Mouse (Mus musculus) kidney, embryonic 16.5 days (tissue): Measurements from ENCODE around the gene Gm3250. TPM values are rescaled to one million over a fixed set of nuclear protein-coding genes. Genes with fewer than 3 reads are reported as not detected.
"Not testable (repeated sequence)": the region's sequence is repeated elsewhere in the genome, so short reads cannot be mapped to it uniquely, and the experiment has no call there.

ENCODE experiments used
- ATAC-seq: fragments of 200-750 bp; cut with Nextera tagmentation; 2 replicates; pipeline ENCODE4 v1.8.0; 2017; ENCODE audit warnings: moderate TSS enrichment; ENCODE audit not compliant: low FRiP score, low TSS enrichment
- H3K27ac ChIP-seq: fragments of 300-500 bp; sonication (generic); 2 replicates; pipeline ENCODE4 v1.5.1; 2014; ENCODE audit warnings: low read length
- H3K27me3 ChIP-seq: fragments of 300-500 bp; sonication (generic); 2 replicates; pipeline ENCODE4 v1.6.1; 2014; ENCODE audit warnings: low read length, control low read depth, mixed read lengths; ENCODE audit not compliant: insufficient read depth
- H3K36me3 ChIP-seq: fragments of 300-500 bp; sonication (generic); 2 replicates; pipeline ENCODE4 v1.6.1; 2014; ENCODE audit warnings: low read length, control low read depth, mixed read lengths; ENCODE audit not compliant: insufficient read depth
- H3K4me1 ChIP-seq: fragments of 300-500 bp; sonication (generic); 2 replicates; pipeline ENCODE4 v1.6.1; 2014; ENCODE audit warnings: low read length, control low read depth, mixed read lengths; ENCODE audit not compliant: insufficient read depth
- H3K4me2 ChIP-seq: fragments of 300-500 bp; sonication (generic); replicated peaks from 2 replicates; pipeline ENCODE4 v1.6.1; 2014; ENCODE audit warnings: low read depth, low read length
- H3K4me3 ChIP-seq: fragments of 300-500 bp; sonication (generic); 2 replicates; pipeline ENCODE4 v1.5.1; 2014; ENCODE audit warnings: mild to moderate bottlenecking, low read length
- H3K9ac ChIP-seq: fragments of 300-500 bp; sonication (generic); replicated peaks from 2 replicates; pipeline ENCODE4 v1.6.1; 2014; ENCODE audit warnings: low read length
- H3K9me3 ChIP-seq: fragments of 300-500 bp; sonication (generic); 2 replicates; pipeline ENCODE4 v1.6.1; 2016; ENCODE audit warnings: low read length, control low read depth
- WGBS: fragments of 180-500 bp; shearing (Covaris S2); extraction: QIAGEN DNeasy Blood & Tissue Kit; methylation state at CpG from one replicate; pipeline ENCODE4 v1.1.7; 2014; 5-methylcytosine and 5-hydroxymethylcytosine counted together
- polyA plus RNA-seq: library from polyadenylated mRNA; unstranded; fragments of >200 nt; fragmentation: Nextera tagmentation; extraction: Ambion mirVana; gene quantifications from 2 replicates; pipeline ENCODE4 v1.2.1, GENCODE M21; 2015

Gm3250 gene
- polyA plus RNA-seq, 1 experiment from 2014 or later = not detected

DNA sequence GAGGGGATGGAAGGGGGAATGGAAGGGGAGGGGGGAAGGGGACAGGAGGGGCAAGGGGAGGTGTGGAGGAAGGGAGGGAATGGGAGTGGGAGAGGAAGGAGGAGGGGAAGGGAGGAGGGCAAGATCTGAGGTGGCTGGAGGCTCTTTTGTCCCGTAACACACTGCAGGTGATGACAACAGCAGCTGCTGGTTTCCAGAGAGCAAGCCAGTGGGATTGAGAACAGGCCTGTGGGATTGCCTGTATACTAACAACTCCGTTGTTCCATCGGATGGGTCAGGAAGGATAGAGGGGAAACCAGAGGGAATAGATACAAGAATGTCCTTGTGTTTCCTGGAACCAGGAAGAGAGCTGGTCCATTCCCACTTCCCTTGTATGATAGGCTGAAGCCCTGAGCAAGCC lies 15.3 kb upstream of the Gm3250 start:
- WGBS = 21% methylated on average over 3 of the region's 3 CpGs
- no peaks in the 10 kb centered on the region for H3K9me3 ChIP-seq
- no peak overlapping the region for H3K9ac ChIP-seq
- H3K4me3 ChIP-seq = no peak overlapping the region
- ATAC-seq = no peak
- no peaks in the 10 kb centered on the region for H3K4me1 ChIP-seq
- no peaks in the 10 kb centered on the region for H3K27me3 ChIP-seq
- H3K27ac ChIP-seq = no peak overlapping the region
- no peak overlapping the region for H3K4me2 ChIP-seq
- no peaks in the 10 kb centered on the region for H3K36me3 ChIP-seq

DNA sequence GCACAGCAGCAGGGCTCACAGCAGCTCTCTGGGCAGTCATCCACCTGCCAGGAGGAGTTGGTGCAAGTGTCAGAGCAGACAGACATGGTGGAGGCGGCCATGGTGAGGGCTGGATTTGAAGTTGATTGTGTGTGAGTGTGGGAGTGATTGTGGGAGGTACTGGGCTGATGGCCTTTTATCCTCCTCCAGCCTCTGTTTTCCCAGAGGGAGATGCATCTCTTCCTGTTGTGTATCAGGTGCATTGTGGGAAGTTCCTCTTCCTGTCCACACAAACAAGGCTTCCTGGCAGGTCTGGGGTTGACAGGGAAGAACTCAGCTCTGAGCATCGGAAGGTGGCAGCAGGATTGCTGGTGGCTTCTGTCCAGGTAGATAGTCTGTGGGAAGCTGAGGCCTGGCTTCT lies 12.6 kb upstream of the Gm3250 start, which contains the start of gene Gm9639:
Gm9639 (minus strand) TSS at position 101 of the 400 bp plus-strand sequence.
- 59% methylated on average over 1 of the region's 2 CpGs for WGBS
- Histone ChIP-seq H3K36me3 (no peaks in the 10 kb centered on the region), H3K9ac (no peak within 1 kb of the TSS), H3K9me3 (no peaks in the 10 kb centered on the region), H3K27ac (no peak within 1 kb of the TSS), H3K27me3 (no peaks in the 10 kb centered on the region), H3K4me2 (no peak within 1 kb of the TSS), H3K4me1 (no peaks in the 10 kb centered on the region), H3K4me3 (no peak within 1 kb of the TSS)
- no peak for ATAC-seq

DNA sequence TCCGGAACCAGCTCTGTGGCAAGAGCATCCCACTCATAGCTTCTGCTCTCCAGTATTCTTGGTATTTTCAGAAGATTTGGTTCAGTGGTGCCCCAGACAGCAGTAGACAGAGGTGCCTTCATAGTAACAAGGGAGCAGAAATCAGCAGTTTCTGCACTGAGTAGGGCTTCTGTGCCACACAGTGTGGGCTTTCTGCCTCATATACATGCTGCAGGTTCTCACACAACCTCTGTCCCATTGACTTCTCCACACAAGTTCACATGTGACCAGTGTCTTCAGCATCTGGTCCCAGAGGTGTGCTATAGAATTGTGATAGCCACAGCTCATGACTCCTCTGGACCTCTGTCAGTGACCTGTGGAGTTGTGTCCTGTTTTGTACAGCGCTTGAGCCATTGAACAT lies 6.3 kb upstream of the Gm3250 start:
- no peak for ATAC-seq

GRCm38 (mm10) chr10:77787876-77788275 lies 5.5 kb upstream of the Gm3250 start, which contains the start of gene Gm7137:
Gene Gm7137 (minus strand): TSS chr10:77788200.
- ATAC-seq, H3K27ac ChIP-seq, H3K4me3 ChIP-seq, H3K9ac ChIP-seq, H3K9me3 ChIP-seq, H3K4me2 ChIP-seq, H3K36me3 ChIP-seq, H3K4me1 ChIP-seq, H3K27me3 ChIP-seq: not testable (repeated sequence)
- WGBS = no CpG with 5 or more reads among the region's 1 CpGs

More for the DNA sequence above, 6.3 kb upstream of the Gm3250 start:
- no peaks in the 10 kb centered on the region for H3K36me3 ChIP-seq
- H3K9ac ChIP-seq = no peak overlapping the region
- H3K9me3 ChIP-seq = no peaks in the 10 kb centered on the region
- no peak overlapping the region for H3K27ac ChIP-seq
- 45% methylated on average over 2 of the region's 2 CpGs for WGBS
- H3K4me3 ChIP-seq = no peak overlapping the region
- no peaks in the 10 kb centered on the region for H3K4me1 ChIP-seq
- H3K4me2 ChIP-seq = no peak overlapping the region
- H3K27me3 ChIP-seq = no peaks in the 10 kb centered on the region

GRCm38 (mm10) chr10:77783396-77783795 lies 1.1 kb upstream of the Gm3250 start:
- not testable (repeated sequence) for H3K27ac ChIP-seq, H3K4me3 ChIP-seq, H3K36me3 ChIP-seq, H3K9ac ChIP-seq, H3K27me3 ChIP-seq, ATAC-seq, H3K4me1 ChIP-seq, H3K4me2 ChIP-seq, H3K9me3 ChIP-seq
- 80% methylated on average over 1 of the region's 3 CpGs for WGBS

DNA sequence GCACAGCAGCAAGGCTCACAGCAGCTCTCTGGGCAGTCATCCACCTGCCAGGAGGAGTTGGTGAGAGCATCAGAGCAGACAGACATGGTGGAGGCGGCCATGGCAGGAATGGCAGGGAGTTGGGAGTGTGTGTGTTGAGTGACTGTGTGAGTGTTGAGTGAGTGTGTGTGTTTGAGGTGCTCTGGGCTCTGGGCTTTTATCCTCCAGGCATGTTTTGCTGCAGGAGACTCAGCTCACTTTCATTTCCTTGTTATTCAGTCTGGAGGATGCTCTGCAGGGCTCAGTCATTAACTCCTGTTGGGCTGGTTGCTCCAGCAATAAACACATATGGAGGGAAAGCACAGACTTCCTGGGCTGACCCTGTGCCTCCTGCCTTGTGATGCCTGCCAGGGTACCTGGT lies 5.5 kb downstream of the Gm3250 start, which contains the start of gene Gm7138:
Gm7138 (minus strand) TSS at position 101 of the 400 bp plus-strand sequence.
- not testable (repeated sequence) for ATAC-seq, H3K36me3 ChIP-seq, H3K4me2 ChIP-seq, H3K4me3 ChIP-seq, H3K4me1 ChIP-seq, H3K9me3 ChIP-seq, H3K9ac ChIP-seq, H3K27me3 ChIP-seq, H3K27ac ChIP-seq
- 100% methylated on average over 1 of the region's 1 CpGs for WGBS

- ATAC-seq, H3K27me3 ChIP-seq, H3K4me2 ChIP-seq, H3K9ac ChIP-seq, H3K9me3 ChIP-seq, H3K4me1 ChIP-seq, H3K4me3 ChIP-seq, H3K36me3 ChIP-seq, H3K27ac ChIP-seq: not testable (repeated sequence)
- WGBS = 75% methylated on average over 1 of the region's 3 CpGs
Observed at GRCm38 (mm10) chr10:77772142-77772541, 10.2 kb downstream of the Gm3250 start.

DNA sequence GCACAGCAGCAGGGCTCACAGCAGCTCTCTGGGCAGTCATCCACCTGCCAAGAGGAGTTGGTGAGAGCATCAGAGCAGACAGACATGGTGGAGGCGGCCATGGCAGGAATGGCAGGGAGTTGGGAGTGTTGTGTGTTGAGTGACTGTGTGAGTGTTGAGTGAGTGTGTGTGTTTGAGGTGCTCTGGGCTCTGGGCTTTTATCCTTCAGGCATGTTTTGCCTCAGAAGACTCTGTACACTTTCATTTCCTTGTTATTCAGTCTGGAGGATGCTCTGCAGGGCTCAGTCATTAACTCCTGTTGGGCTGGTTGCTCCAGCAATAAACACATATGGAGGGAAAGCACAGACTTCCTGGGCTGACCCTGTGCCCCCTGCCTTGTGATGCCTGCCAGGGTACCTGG lies 11.1 kb downstream of the Gm3250 start, which contains the start of gene Gm3238:
Gm3238 (minus strand) TSS at position 101 of the 400 bp plus-strand sequence.
- H3K4me3 ChIP-seq, H3K4me2 ChIP-seq, H3K36me3 ChIP-seq, H3K27ac ChIP-seq, H3K4me1 ChIP-seq, H3K27me3 ChIP-seq, H3K9me3 ChIP-seq, ATAC-seq, H3K9ac ChIP-seq: not testable (repeated sequence)
- WGBS = no CpG with 5 or more reads among the region's 1 CpGs

DNA sequence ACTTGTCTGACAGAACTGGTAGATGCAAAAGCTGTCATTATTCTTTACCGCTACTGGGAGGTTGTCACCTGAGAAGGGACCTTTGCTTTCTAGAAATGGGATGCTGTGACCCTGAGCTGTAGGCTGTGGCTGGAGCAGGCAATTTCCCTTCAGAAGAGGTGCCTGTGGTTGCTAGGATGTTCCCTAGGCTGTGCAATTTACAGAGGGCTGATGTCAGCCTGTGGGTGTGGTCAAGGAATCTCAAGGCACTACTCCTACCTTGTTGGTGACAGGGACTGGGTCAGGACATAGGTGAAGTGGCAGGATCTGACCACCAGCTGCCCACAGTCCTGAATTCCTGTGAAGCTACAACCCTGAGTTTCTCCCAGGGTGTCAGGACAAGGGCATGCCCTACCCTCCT lies 12.6 kb downstream of the Gm3250 start:
- 62% methylated on average over 1 of the region's 1 CpGs for WGBS
- H3K36me3 ChIP-seq = no peaks in the 10 kb centered on the region
- H3K4me2 ChIP-seq = no peak overlapping the region
- H3K4me1 ChIP-seq = no peaks in the 10 kb centered on the region
- no peaks in the 10 kb centered on the region for H3K9me3 ChIP-seq
- H3K27me3 ChIP-seq = no peaks in the 10 kb centered on the region
- ATAC-seq = no peak
- H3K4me3 ChIP-seq = no peak overlapping the region
- H3K9ac ChIP-seq = no peak overlapping the region
- H3K27ac ChIP-seq = no peak overlapping the region

GRCm38 (mm10) chr10:77759582-77759981 lies 22.8 kb downstream of the Gm3250 start, which contains the start of gene Gm3233:
Gene Gm3233 (minus strand): TSS chr10:77759682.
- H3K4me2 ChIP-seq, ATAC-seq, H3K36me3 ChIP-seq, H3K27ac ChIP-seq, H3K4me1 ChIP-seq, H3K9me3 ChIP-seq, H3K4me3 ChIP-seq, H3K9ac ChIP-seq, H3K27me3 ChIP-seq: not testable (repeated sequence)
- WGBS = no CpG with 5 or more reads among the region's 1 CpGs
